Mouse (Mus musculus): ENCODE results near the gene Mllt10. TPM values are rescaled to one million over a fixed set of nuclear protein-coding genes. Genes with fewer than 3 reads are reported as not detected.
"Not testable (repeated sequence)": the region's sequence is repeated elsewhere in the genome, so short reads cannot be mapped to it uniquely, and the experiment has no call there.

The Mllt10 gene
- polyA plus RNA-seq, 1 experiment, result 75.4 TPM

GRCm38 (mm10) chr2:18068071-18068796 lies 13.2 kb downstream of the Mllt10 start:
- no peaks in the 10 kb centered on the region for H3K27me3 ChIP-seq (ENCODE audit: control insufficient read depth, insufficient read depth, low read length)
- TF ChIP-seq POLR2A (IDR thresholded peaks at IDR 0.05; ENCODE audit: control insufficient read depth, extremely low read depth, insufficient read depth, low read length, poor library complexity) (no peak), CTCF (IDR thresholded peaks at IDR 0.05; ENCODE audit: borderline replicate concordance, control insufficient read depth, extremely low read depth, insufficient read depth, low read length, poor library complexity) (no peak)
- WGBS, result 99% methylated on average over 4 of the region's 4 CpGs
- no peak overlapping the region for H3K27ac ChIP-seq (ENCODE audit: control insufficient read depth, insufficient read depth, low read length)
- DNase-seq, result no peak
- H3K36me3 ChIP-seq (ENCODE audit: control insufficient read depth, insufficient read depth, low read length), result peaks cover 16% of the 10 kb centered on the region
- peaks cover 3% of the 10 kb centered on the region for H3K4me1 ChIP-seq (replicated peaks; ENCODE audit: control insufficient read depth, insufficient read depth, low read length)
- no peak overlapping the region for H3K4me3 ChIP-seq (ENCODE audit: control insufficient read depth, insufficient read depth, low read length)

GRCm38 (mm10) chr2:18071947-18072346 lies 16.9 kb downstream of the Mllt10 start:
- H3K36me3 ChIP-seq (ENCODE audit: control insufficient read depth, insufficient read depth, low read length), result peaks cover 30% of the 10 kb centered on the region
- no peaks in the 10 kb centered on the region for H3K27me3 ChIP-seq (ENCODE audit: control insufficient read depth, insufficient read depth, low read length)
- no peak for TF ChIP-seq CTCF (IDR thresholded peaks at IDR 0.05; ENCODE audit: borderline replicate concordance, control insufficient read depth, extremely low read depth, insufficient read depth, low read length, poor library complexity)
- TF ChIP-seq POLR2A (IDR thresholded peaks at IDR 0.05; ENCODE audit: control insufficient read depth, extremely low read depth, insufficient read depth, low read length, poor library complexity), result no peak
- no peak overlapping the region for H3K27ac ChIP-seq (ENCODE audit: control insufficient read depth, insufficient read depth, low read length)
- H3K4me3 ChIP-seq (ENCODE audit: control insufficient read depth, insufficient read depth, low read length), result no peak overlapping the region
- DNase-seq, result no peak
- no peaks in the 10 kb centered on the region for H3K4me1 ChIP-seq (replicated peaks; ENCODE audit: control insufficient read depth, insufficient read depth, low read length)
- WGBS, result 97% methylated on average over 2 of the region's 2 CpGs

- H3K36me3 ChIP-seq (ENCODE audit: control insufficient read depth, insufficient read depth, low read length), result peaks cover 47% of the 10 kb centered on the region
- H3K27ac ChIP-seq (ENCODE audit: control insufficient read depth, insufficient read depth, low read length), result no peak overlapping the region
- H3K4me1 ChIP-seq (replicated peaks; ENCODE audit: control insufficient read depth, insufficient read depth, low read length), result no peaks in the 10 kb centered on the region
- H3K27me3 ChIP-seq (ENCODE audit: control insufficient read depth, insufficient read depth, low read length), result no peaks in the 10 kb centered on the region
- TF ChIP-seq CTCF (IDR thresholded peaks at IDR 0.05; ENCODE audit: borderline replicate concordance, control insufficient read depth, extremely low read depth, insufficient read depth, low read length, poor library complexity), result no peak
- no peak for TF ChIP-seq POLR2A (IDR thresholded peaks at IDR 0.05; ENCODE audit: control insufficient read depth, extremely low read depth, insufficient read depth, low read length, poor library complexity)
- DNase-seq, result no peak
- 98% methylated on average over 2 of the region's 2 CpGs for WGBS
- H3K4me3 ChIP-seq (ENCODE audit: control insufficient read depth, insufficient read depth, low read length), result no peak overlapping the region
Measured at GRCm38 (mm10) chr2:18080182-18080860, 25.3 kb downstream of the Mllt10 start.

- H3K4me1 ChIP-seq (replicated peaks; ENCODE audit: control insufficient read depth, insufficient read depth, low read length); H3K27ac ChIP-seq (ENCODE audit: control insufficient read depth, insufficient read depth, low read length); H3K4me3 ChIP-seq (ENCODE audit: control insufficient read depth, insufficient read depth, low read length); DNase-seq; H3K27me3 ChIP-seq (ENCODE audit: control insufficient read depth, insufficient read depth, low read length): not testable (repeated sequence)
- peaks cover 47% of the 10 kb centered on the region for H3K36me3 ChIP-seq (ENCODE audit: control insufficient read depth, insufficient read depth, low read length)
- 97% methylated on average over 3 of the region's 3 CpGs for WGBS
Measured at GRCm38 (mm10) chr2:18087695-18088094, 32.7 kb downstream of the Mllt10 start.

- Histone ChIP-seq H3K36me3 (ENCODE audit: control insufficient read depth, insufficient read depth, low read length) (peaks cover 25% of the 10 kb centered on the region), H3K27ac (ENCODE audit: control insufficient read depth, insufficient read depth, low read length) (no peak overlapping the region), H3K27me3 (ENCODE audit: control insufficient read depth, insufficient read depth, low read length) (no peaks in the 10 kb centered on the region), H3K4me1 (replicated peaks; ENCODE audit: control insufficient read depth, insufficient read depth, low read length) (no peaks in the 10 kb centered on the region; the same call in 1 of the 2 replicates), H3K4me3 (ENCODE audit: control insufficient read depth, insufficient read depth, low read length) (no peak overlapping the region)
- 94% methylated on average over 1 of the region's 1 CpGs for WGBS
- TF ChIP-seq CTCF (IDR thresholded peaks at IDR 0.05; ENCODE audit: borderline replicate concordance, control insufficient read depth, extremely low read depth, insufficient read depth, low read length, poor library complexity) (no peak), POLR2A (IDR thresholded peaks at IDR 0.05; ENCODE audit: control insufficient read depth, extremely low read depth, insufficient read depth, low read length, poor library complexity) (no peak)
- DNase-seq, result no peak
Measured at GRCm38 (mm10) chr2:18093858-18094257, 38.8 kb downstream of the Mllt10 start.

- no peak overlapping the region for H3K4me3 ChIP-seq (ENCODE audit: control insufficient read depth, insufficient read depth, low read length)
- no peak overlapping the region for H3K27ac ChIP-seq (ENCODE audit: control insufficient read depth, insufficient read depth, low read length)
- TF ChIP-seq POLR2A (IDR thresholded peaks at IDR 0.05; ENCODE audit: control insufficient read depth, extremely low read depth, insufficient read depth, low read length, poor library complexity) (no peak), CTCF (IDR thresholded peaks at IDR 0.05; ENCODE audit: borderline replicate concordance, control insufficient read depth, extremely low read depth, insufficient read depth, low read length, poor library complexity) (no peak)
- H3K4me1 ChIP-seq (replicated peaks; ENCODE audit: control insufficient read depth, insufficient read depth, low read length), result no peaks in the 10 kb centered on the region
- no peak for DNase-seq
- peaks cover 21% of the 10 kb centered on the region for H3K36me3 ChIP-seq (ENCODE audit: control insufficient read depth, insufficient read depth, low read length)
- H3K27me3 ChIP-seq (ENCODE audit: control insufficient read depth, insufficient read depth, low read length), result no peaks in the 10 kb centered on the region
Measured at GRCm38 (mm10) chr2:18094319-18094718, 39.3 kb downstream of the Mllt10 start.
